Mouse (Mus musculus) left cerebral cortex, postnatal 36 days (tissue): ENCODE results near the gene Rnasek. TPM values are rescaled to one million over a fixed set of nuclear protein-coding genes. Genes with fewer than 3 reads are reported as not detected.
A peak's percentile ranks its signal among the peaks of the same experiment; 100 is the strongest.

Source experiments
- DNase-seq, 2 experiments: peaks; one replicate each; pipeline ENCODE4 v3.0.0; 2021 to 2022; ENCODE audit warnings: low spot score in 2 of 2, mixed read lengths in 1 of 2
- intact Hi-C: fragments of 180-260 bp; cut with DNase I; formaldehyde crosslinking; loops from one replicate; pipeline ENCODE4 v1.15.1; 2025
- microRNA-seq: library from miRNA; unstranded; fragments of <30 nt; microRNA quantifications from one replicate; pipeline ENCODE4 v1.2.0, GENCODE M21; 2022
- total RNA-seq, 2 experiments: library from RNA; stranded (reverse); gene quantifications; 2 replicates each; pipeline ENCODE4 v1.2.3; 2021

Rnasek gene
- total RNA-seq, 2 experiments from 2014 or later = 246 to 287 TPM

- DNase-seq = no peak
- intact Hi-C loops = no loop called here
These were observed 46.0 kb downstream of the Rnasek start for GRCm38 (mm10) chr11:70193354-70194285.

DNA sequence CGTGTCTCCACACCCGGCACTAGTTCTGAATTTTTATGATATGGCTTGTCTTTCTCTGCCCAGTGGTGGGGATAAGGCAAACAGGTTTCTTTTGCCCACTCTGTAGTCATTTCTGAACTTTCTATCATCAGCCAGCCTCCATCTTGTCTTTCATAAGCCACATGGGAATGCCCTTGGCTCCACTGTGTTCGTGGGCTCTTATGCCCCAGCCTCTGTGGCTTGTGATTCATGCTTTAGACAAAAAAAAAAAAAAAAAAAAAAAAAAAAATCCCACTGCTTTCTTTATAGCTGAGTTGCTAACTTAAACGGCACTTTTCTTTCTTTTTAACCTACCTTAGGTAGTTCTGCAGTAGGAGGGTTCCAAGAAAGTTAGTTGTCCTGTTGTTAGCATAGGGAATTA, 47.5 kb downstream of the Rnasek start:
- intact Hi-C loops = no loop called here

GRCm38 (mm10) chr11:70191188-70191587, 48.5 kb downstream of the Rnasek start:
- DNase-seq = no peak
- intact Hi-C loops = no loop called here

More for the DNA sequence above, 47.5 kb downstream of the Rnasek start:
- DNase-seq = no peak

DNA sequence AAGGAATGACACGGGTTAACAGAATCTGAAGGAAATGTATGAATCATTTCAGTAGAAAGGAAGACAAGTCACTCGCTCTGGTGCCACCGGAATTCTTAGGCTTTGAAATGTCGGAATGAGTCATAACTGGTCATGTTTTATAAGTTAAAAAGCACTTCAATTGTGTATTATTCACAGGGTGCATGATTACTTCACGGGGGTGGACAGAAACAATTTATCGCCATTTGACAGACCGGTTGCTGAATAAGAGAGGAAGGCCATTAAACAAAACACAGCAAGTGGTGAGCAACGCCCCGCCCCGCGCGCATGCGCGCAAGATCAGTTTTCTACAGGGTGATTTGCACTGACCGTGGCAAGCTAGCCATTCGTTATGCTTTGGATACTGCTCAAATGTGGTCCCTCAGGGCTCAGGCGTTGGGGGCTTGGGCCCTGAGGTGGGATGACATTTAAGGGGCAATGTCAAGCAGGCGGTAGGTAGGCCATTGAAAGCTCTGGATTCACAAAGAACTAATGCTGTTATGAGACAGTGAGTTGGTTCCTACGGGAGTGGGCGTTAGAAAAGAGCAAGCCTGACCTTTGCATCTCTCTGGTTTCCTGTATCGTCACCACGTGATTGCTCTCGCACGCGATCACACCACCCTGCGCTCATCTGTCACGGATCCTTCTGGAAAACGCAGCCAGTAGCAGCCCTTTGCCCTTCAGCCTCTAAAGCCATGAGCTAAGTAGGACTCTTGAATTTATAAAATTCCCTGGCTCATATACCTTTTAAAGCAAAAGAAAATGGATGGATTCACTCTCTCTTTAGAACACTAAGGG, 50.1 kb downstream of the Rnasek start:
- intact Hi-C loops = no loop called here
- no peak for DNase-seq

Small RNAs within 50 kb of the gene (microRNA-seq; reads per million reads assigned to microRNA genes)
- gene Mir195a (1,504 reads per million, percentile 82 among the genes with 10 or more reads in this experiment), gene Mir497 (not detected), gene Mir497b (not detected)

Other genes with a start within 250 kb of the Rnasek start
- 100 to 1,000 TPM; 199 to 219 TPM for gene Gabarap, start 248.7 kb downstream of the Rnasek start, total RNA-seq
- gene Phf23, start 244.1 kb downstream of the Rnasek start, total RNA-seq = 10 to 100 TPM; 41.3 to 46.1 TPM
- gene Dvl2, start 239.2 kb downstream of the Rnasek start, total RNA-seq = 10 to 100 TPM; 25.4 to 36.0 TPM
- 10 to 100 TPM; 54.3 to 58.5 TPM for gene Acadvl, start 224.4 kb downstream of the Rnasek start, total RNA-seq
- gene Dlg4, start 222.9 kb downstream of the Rnasek start, total RNA-seq = 100 to 1,000 TPM; 867 to 894 TPM
- gene Asgr1, start 185.8 kb downstream of the Rnasek start, total RNA-seq = 1 to 10 TPM in 1 of 2 experiments, under 1 TPM in 1; 0.99 to 1.1 TPM
- not detected for gene Asgr2, start 147.2 kb downstream of the Rnasek start, total RNA-seq
- gene Mgl2, start 109.5 kb downstream of the Rnasek start, total RNA-seq = 1 to 10 TPM in 1 of 2 experiments, under 1 TPM in 1; 0.72 to 1.4 TPM
- 1 to 10 TPM; 1.3 to 1.8 TPM for gene Clec10a, start 83.6 kb downstream of the Rnasek start, total RNA-seq
- gene Slc16a11, start 27.1 kb downstream of the Rnasek start, total RNA-seq = 10 to 100 TPM; 30.7 to 38.2 TPM
- gene Slc16a13, start 18.8 kb downstream of the Rnasek start, total RNA-seq = 1 to 10 TPM; 7.2 to 8.1 TPM
- gene Bcl6b, start 10.0 kb downstream of the Rnasek start, total RNA-seq = 1 to 10 TPM; 1.7 to 1.8 TPM
- 10 to 100 TPM; 46.9 to 50.3 TPM for gene 0610010K14Rik, start 1.9 kb downstream of the Rnasek start, total RNA-seq
- gene Gm21988, start within 50 bp of the Rnasek start, total RNA-seq = 1 to 10 TPM; 5.3 to 6.4 TPM
- under 1 TPM; 0.25 to 0.43 TPM for gene Alox12, start 15.5 kb upstream of the Rnasek start, total RNA-seq
- gene Alox12e, start 82.8 kb upstream of the Rnasek start, total RNA-seq = under 1 TPM; 0.17 to 0.54 TPM
- gene Alox15, start 112.2 kb upstream of the Rnasek start, total RNA-seq = under 1 TPM in 1 of 2 experiments, not detected in 1; 0.39 TPM
- gene Pelp1, start 170.2 kb upstream of the Rnasek start, total RNA-seq = 10 to 100 TPM; 35.5 to 37.0 TPM
- 10 to 100 TPM; 55.5 to 76.0 TPM for gene Arrb2, start 192.8 kb upstream of the Rnasek start, total RNA-seq
- gene Med11, start 212.1 kb upstream of the Rnasek start, total RNA-seq = 10 to 100 TPM; 14.0 to 16.7 TPM
- gene Zmynd15, start 219.6 kb upstream of the Rnasek start, total RNA-seq = under 1 TPM; 0.12 to 0.86 TPM
- 1 to 10 TPM in 1 of 2 experiments, under 1 TPM in 1; 0.94 to 1.0 TPM for gene Cxcl16, start 220.1 kb upstream of the Rnasek start, total RNA-seq